ENCODE assay signal across 31 mouse cellular contexts in genomic region chr3:93346896-93347295, GRCm38 (mm10). TPM values are rescaled to one million over a fixed set of nuclear protein-coding genes. Genes with fewer than 3 reads are reported as not detected.
"Had no signal": no experiment of that assay in that cellular context is flagged by ENCODE, and none has a peak within 500 bp of the region (broad histone marks: within the 10 kb centered on the region; RNA-seq: fewer than 3 reads in every experiment).

No protein-coding gene starts in this region.

- DNase-seq: kidney, adult 18-20 months; kidney, adult 9 months; kidney, postnatal 25 days; liver, postnatal 0 days; lung, embryonic 14.5 days; retina, postnatal 1 day; right cerebral cortex, postnatal 25 days; thymus, adult 18-20 months; thymus, postnatal 36 days had no signal

- ATAC-seq: intestine, embryonic 16.5 days; liver, postnatal 0 days; lung, postnatal 0 days; midbrain, embryonic 15.5 days had no signal

- H3K9me3 ChIP-seq: limb, embryonic 12.5 days; limb, embryonic 15.5 days; midbrain, embryonic 12.5 days; midbrain, embryonic 15.5 days; neural tube, embryonic 12.5 days; neural tube, embryonic 15.5 days had no signal

- H3K9ac ChIP-seq: limb, embryonic 12.5 days; limb, embryonic 15.5 days; liver, embryonic 14.5 days; liver, postnatal 0 days; lung, embryonic 14.5 days; midbrain, embryonic 12.5 days; midbrain, embryonic 15.5 days; neural tube, embryonic 12.5 days; neural tube, embryonic 15.5 days had no signal

- H3K27me3 ChIP-seq: limb, embryonic 12.5 days; limb, embryonic 15.5 days; midbrain, embryonic 12.5 days; midbrain, embryonic 15.5 days; neural tube, embryonic 12.5 days; neural tube, embryonic 15.5 days had no signal

- H3K27ac ChIP-seq: kidney, postnatal 0 days; left cerebral cortex, adult 2 months; limb, embryonic 12.5 days; limb, embryonic 15.5 days; liver, embryonic 14.5 days; macrophage; midbrain, embryonic 12.5 days; midbrain, embryonic 15.5 days; neural tube, embryonic 12.5 days; neural tube, embryonic 15.5 days had no signal

- H3K4me3 ChIP-seq: left cerebral cortex, adult 2 months; limb, embryonic 12.5 days; limb, embryonic 15.5 days; midbrain, embryonic 12.5 days; midbrain, embryonic 15.5 days; neural tube, embryonic 12.5 days; neural tube, embryonic 15.5 days had no signal

- H3K4me1 ChIP-seq: limb, embryonic 12.5 days; limb, embryonic 15.5 days; midbrain, embryonic 12.5 days; midbrain, embryonic 15.5 days; neural tube, embryonic 12.5 days; neural tube, embryonic 15.5 days had no signal

- H3K36me3 ChIP-seq: limb, embryonic 12.5 days; limb, embryonic 15.5 days; midbrain, embryonic 12.5 days; midbrain, embryonic 15.5 days; neural tube, embryonic 12.5 days; neural tube, embryonic 15.5 days had no signal

- H3K4me2 ChIP-seq: limb, embryonic 12.5 days; limb, embryonic 15.5 days; liver, embryonic 11.5 days; lung, embryonic 14.5 days; midbrain, embryonic 12.5 days; midbrain, embryonic 15.5 days; neural tube, embryonic 12.5 days; neural tube, embryonic 15.5 days had no signal

RNA-seq across cellular contexts. Expression of gene Hrnr, which starts 27.3 kb away (rescaled TPM):
- total RNA-seq: layer of hippocampus, postnatal 36 days; left cerebral cortex, adult 2 months; left cerebral cortex, postnatal 10 days; left cerebral cortex, postnatal 36 days had no signal
- polyA plus RNA-seq: large intestine, adult 2 months; limb, embryonic 12.5 days; liver, embryonic 11.5 days; liver, embryonic 14.5 days; liver, postnatal 0 days; lung, embryonic 14.5 days; lung, postnatal 0 days; macrophage; midbrain, embryonic 12.5 days; midbrain, embryonic 15.5 days; neural tube, embryonic 12.5 days; small intestine, adult 2 months; spleen, adult 2 months; testis, adult 2 months; urinary bladder, adult 2 months had no signal

RNA-seq across cellular contexts. Expression of gene Rptn, which starts 46.6 kb away (rescaled TPM):
- total RNA-seq: layer of hippocampus, postnatal 36 days; left cerebral cortex, adult 2 months; left cerebral cortex, postnatal 10 days; left cerebral cortex, postnatal 36 days; megakaryocyte, adult 5-6 weeks had no signal
- polyA plus RNA-seq: intestine, embryonic 16.5 days; limb, embryonic 12.5 days; liver, embryonic 11.5 days; liver, postnatal 0 days; lung, embryonic 14.5 days; lung, postnatal 0 days; macrophage; midbrain, embryonic 12.5 days; midbrain, embryonic 15.5 days; neural tube, embryonic 12.5 days; neural tube, embryonic 15.5 days; small intestine, adult 2 months; spleen, adult 2 months; testis, adult 2 months had no signal
